8 mouse cellular contexts compared by ENCODE assay signal in genomic region chr11:5789754-5790333, GRCm38 (mm10). TPM values are rescaled to one million over a fixed set of nuclear protein-coding genes. Genes with fewer than 3 reads are reported as not detected.
DNase-seq lines count a peak whose midpoint lies in the region; ATAC-seq lines count a peak whose summit lies in the region.

No protein-coding gene starts in this region.

- H3K4me1 ChIP-seq in kidney, embryonic 15.5 days = peaks cover 19% of the 10 kb centered on the region
- peaks cover 25% of the 10 kb centered on the region for H3K4me1 ChIP-seq in embryonic facial prominence, embryonic 10.5 days
- H3K4me1 ChIP-seq in limb, embryonic 12.5 days (replicated peaks) = peaks cover 15% of the 10 kb centered on the region
- H3K4me1 ChIP-seq in neural tube, embryonic 15.5 days = peaks cover 26% of the 10 kb centered on the region

- H3K4me2 ChIP-seq in kidney, embryonic 15.5 days = peak overlapping the region; percentile 83
- H3K4me2 ChIP-seq in limb, embryonic 12.5 days = peak overlapping the region; percentile 88
- peak overlapping the region; percentile 93 for H3K4me2 ChIP-seq in neural tube, embryonic 15.5 days

- H3K27ac ChIP-seq in kidney, embryonic 15.5 days = peak overlapping the region; percentile 92; the same call in 1 of the 2 replicates
- peak overlapping the region; percentile 93; the same call in 1 of the 2 replicates for H3K27ac ChIP-seq in embryonic facial prominence, embryonic 10.5 days (replicated peaks)
- no peak overlapping the region for H3K27ac ChIP-seq in limb, embryonic 12.5 days
- no peak overlapping the region for H3K27ac ChIP-seq in neural tube, embryonic 15.5 days (replicated peaks)

- 75% methylated on average over 3 of the region's 3 CpGs for WGBS in kidney, embryonic 15.5 days
- WGBS in embryonic facial prominence, embryonic 10.5 days = 92% methylated on average over 3 of the region's 3 CpGs
- WGBS in limb, embryonic 12.5 days = 87% methylated on average over 3 of the region's 3 CpGs
- 83% methylated on average over 3 of the region's 3 CpGs for WGBS in neural tube, embryonic 15.5 days

- no peaks in the 10 kb centered on the region for H3K9me3 ChIP-seq in kidney, embryonic 15.5 days (replicated peaks)
- H3K9me3 ChIP-seq in embryonic facial prominence, embryonic 10.5 days = no peaks in the 10 kb centered on the region
- no peaks in the 10 kb centered on the region for H3K9me3 ChIP-seq in limb, embryonic 12.5 days
- no peaks in the 10 kb centered on the region for H3K9me3 ChIP-seq in neural tube, embryonic 15.5 days (replicated peaks)

- peak overlapping the region; percentile 64; the same call in 1 of the 2 replicates for H3K4me3 ChIP-seq in kidney, embryonic 15.5 days (replicated peaks)
- H3K4me3 ChIP-seq in embryonic facial prominence, embryonic 10.5 days = peak overlapping the region; percentile 93
- peak overlapping the region; percentile 76 for H3K4me3 ChIP-seq in limb, embryonic 12.5 days (replicated peaks)
- peak overlapping the region; percentile 94 for H3K4me3 ChIP-seq in neural tube, embryonic 15.5 days (replicated peaks)

- peaks cover 40% of the 10 kb centered on the region for H3K36me3 ChIP-seq in kidney, embryonic 15.5 days
- H3K36me3 ChIP-seq in embryonic facial prominence, embryonic 10.5 days (replicated peaks) = peaks cover 48% of the 10 kb centered on the region
- H3K36me3 ChIP-seq in limb, embryonic 12.5 days = peaks cover 41% of the 10 kb centered on the region
- H3K36me3 ChIP-seq in neural tube, embryonic 15.5 days = peaks cover 32% of the 10 kb centered on the region

- H3K27me3 ChIP-seq in kidney, embryonic 15.5 days = no peaks in the 10 kb centered on the region
- H3K27me3 ChIP-seq in embryonic facial prominence, embryonic 10.5 days (replicated peaks; ENCODE audit: low read depth, poor library complexity, severe bottlenecking) = no peaks in the 10 kb centered on the region
- no peaks in the 10 kb centered on the region for H3K27me3 ChIP-seq in limb, embryonic 12.5 days
- H3K27me3 ChIP-seq in neural tube, embryonic 15.5 days (replicated peaks) = no peaks in the 10 kb centered on the region

- DNase-seq in kidney, postnatal 36 days = no peak
- no peak for DNase-seq in embryonic facial prominence, embryonic 10.5 days (ENCODE audit: low spot score)
- no peak for DNase-seq in kidney, adult 11 months
- DNase-seq in left cerebral cortex, adult 18-20 months (ENCODE audit: low spot score in 2 of 2) = no peak
- no peak for DNase-seq in kidney, adult 9 months

- no peak overlapping the region for H3K9ac ChIP-seq in kidney, embryonic 15.5 days
- H3K9ac ChIP-seq in limb, embryonic 12.5 days (replicated peaks) = no peak overlapping the region
- H3K9ac ChIP-seq in neural tube, embryonic 15.5 days (replicated peaks) = no peak overlapping the region

- ATAC-seq in kidney, embryonic 15.5 days (replicated peaks; ENCODE audit: low FRiP score) = no peak
- ATAC-seq in limb, embryonic 12.5 days (ENCODE audit: insufficient number of reproducible peaks, insufficient read depth, low FRiP score, low TSS enrichment, low read depth) = no peak
- ATAC-seq in neural tube, embryonic 15.5 days (ENCODE audit: low FRiP score) = no peak

RNA-seq across cellular contexts. Expression of gene Dbnl, which starts 1.6 kb away (rescaled TPM):
- polyA plus RNA-seq in kidney, embryonic 15.5 days (2015; fragmentation: Nextera tagmentation; extraction: Ambion mirVana) = 112 and 116 TPM in 2 replicates
- 137 and 138 TPM in 2 replicates for polyA plus RNA-seq in embryonic facial prominence, embryonic 10.5 days (2016; fragmentation: Nextera tagmentation; extraction: Ambion mirVana)
- 122 and 123 TPM in 2 replicates for polyA plus RNA-seq in limb, embryonic 12.5 days (2016; fragmentation: Nextera tagmentation; extraction: Ambion mirVana)
- 131 and 142 TPM in 2 replicates for polyA plus RNA-seq in neural tube, embryonic 15.5 days (2015; fragmentation: Nextera tagmentation; extraction: Ambion mirVana)
- total RNA-seq in left cerebral cortex, adult 18-20 months (2021) = 10 to 100 TPM; 69.0 to 70.5 TPM

RNA-seq across cellular contexts. Expression of gene Pgam2, which starts 13.7 kb away (rescaled TPM):
- 22.7 and 37.9 TPM in 2 replicates for polyA plus RNA-seq in kidney, embryonic 15.5 days (2015; fragmentation: Nextera tagmentation; extraction: Ambion mirVana)
- 5.1 and 5.3 TPM in 2 replicates for polyA plus RNA-seq in embryonic facial prominence, embryonic 10.5 days (2016; fragmentation: Nextera tagmentation; extraction: Ambion mirVana)
- 36.5 and 39.0 TPM in 2 replicates for polyA plus RNA-seq in limb, embryonic 12.5 days (2016; fragmentation: Nextera tagmentation; extraction: Ambion mirVana)
- polyA plus RNA-seq in neural tube, embryonic 15.5 days (2015; fragmentation: Nextera tagmentation; extraction: Ambion mirVana) = 14.4 and 21.9 TPM in 2 replicates
- total RNA-seq in left cerebral cortex, adult 18-20 months (2021) = 1 to 10 TPM; 6.2 to 7.1 TPM

RNA-seq across cellular contexts. Expression of gene Urgcp, which starts 27.7 kb away (rescaled TPM):
- 22.3 and 23.3 TPM in 2 replicates for polyA plus RNA-seq in kidney, embryonic 15.5 days (2015; fragmentation: Nextera tagmentation; extraction: Ambion mirVana)
- polyA plus RNA-seq in embryonic facial prominence, embryonic 10.5 days (2016; fragmentation: Nextera tagmentation; extraction: Ambion mirVana) = 18.0 and 19.1 TPM in 2 replicates
- 24.6 and 25.7 TPM in 2 replicates for polyA plus RNA-seq in limb, embryonic 12.5 days (2016; fragmentation: Nextera tagmentation; extraction: Ambion mirVana)
- polyA plus RNA-seq in neural tube, embryonic 15.5 days (2015; fragmentation: Nextera tagmentation; extraction: Ambion mirVana) = 33.0 and 34.1 TPM in 2 replicates
- 10 to 100 TPM; 64.2 to 78.5 TPM for total RNA-seq in left cerebral cortex, adult 18-20 months (2021)

RNA-seq across cellular contexts. Expression of gene Polm, which starts 48.0 kb away (rescaled TPM):
- 9.2 and 9.9 TPM in 2 replicates for polyA plus RNA-seq in kidney, embryonic 15.5 days (2015; fragmentation: Nextera tagmentation; extraction: Ambion mirVana)
- polyA plus RNA-seq in embryonic facial prominence, embryonic 10.5 days (2016; fragmentation: Nextera tagmentation; extraction: Ambion mirVana) = 9.4 and 10.0 TPM in 2 replicates
- 9.0 and 10.0 TPM in 2 replicates for polyA plus RNA-seq in limb, embryonic 12.5 days (2016; fragmentation: Nextera tagmentation; extraction: Ambion mirVana)
- 6.5 and 8.5 TPM in 2 replicates for polyA plus RNA-seq in neural tube, embryonic 15.5 days (2015; fragmentation: Nextera tagmentation; extraction: Ambion mirVana)
- 10 to 100 TPM in 1 of 2 experiments, 1 to 10 TPM in 1; 8.2 to 11.4 TPM for total RNA-seq in left cerebral cortex, adult 18-20 months (2021)

Comparison
In these comparisons a context has a peak if more than half of its experiments do, and no peak if none do; other contexts are left out.
1. H3K27ac ChIP-seq: peak in kidney, embryonic 15.5 days (single experiment) and embryonic facial prominence, embryonic 10.5 days (single experiment); none in limb, embryonic 12.5 days (single experiment) and neural tube, embryonic 15.5 days (single experiment).
2. Peak in every context shown above with its lines, with median percentiles within 50 percentile points of each other: H3K4me2 ChIP-seq and H3K4me3 ChIP-seq.